Mouse (Mus musculus) large intestine, adult 2 months (tissue): ENCODE measurements around the gene Ankrd39. TPM values are rescaled to one million over a fixed set of nuclear protein-coding genes. Genes with fewer than 3 reads are reported as not detected.
"Not testable (repeated sequence)": the region's sequence is repeated elsewhere in the genome, so short reads cannot be mapped to it uniquely, and the experiment has no call there.

Experiments used
- DNase-seq: peaks from one replicate; pipeline ENCODE4 v3.0.0-alpha.2; 2012; ENCODE audit warnings: low read depth, low spot score
- WGBS: fragments of 180-500 bp; shearing (Covaris S2); methylation state at CpG from one replicate; pipeline ENCODE4 v1.1.7; 2018; 5-methylcytosine and 5-hydroxymethylcytosine counted together
- polyA plus RNA-seq: library from polyadenylated mRNA; depleted of rRNA; stranded (reverse); fragments of >200 nt; gene quantifications from 2 replicates; pipeline ENCODE4 v1.2.3, GENCODE M21; 2012

Ankrd39 gene
- polyA plus RNA-seq, 1 experiment: 9.4 TPM

- DNase-seq: no peak
- under 1% methylated on average over 52 of the region's 52 CpGs for WGBS
These were observed 9.6 kb upstream of the Ankrd39 start for GRCm38 (mm10) chr1:36556553-36557456.

- no peak for DNase-seq
- WGBS: 25% methylated on average over 8 of the region's 8 CpGs
These were observed 8.7 kb upstream of the Ankrd39 start for GRCm38 (mm10) chr1:36555798-36556395.

GRCm38 (mm10) chr1:36554633-36555399 lies 7.6 kb upstream of the Ankrd39 start:
- no peak for DNase-seq
- 73% methylated on average over 21 of the region's 21 CpGs for WGBS

- WGBS: 80% methylated on average over 16 of the region's 16 CpGs
These were observed 5.3 kb upstream of the Ankrd39 start for GRCm38 (mm10) chr1:36552506-36552905.

GRCm38 (mm10) chr1:36551904-36552303 lies 4.7 kb upstream of the Ankrd39 start:
- no peak for DNase-seq
- WGBS: 80% methylated on average over 17 of the region's 17 CpGs

More at GRCm38 (mm10) chr1:36552506-36552905, 5.3 kb upstream of the Ankrd39 start:
- DNase-seq: no peak

GRCm38 (mm10) chr1:36550075-36550863 lies 3.0 kb upstream of the Ankrd39 start:
- no peak for DNase-seq
- 80% methylated on average over 20 of the region's 20 CpGs for WGBS

GRCm38 (mm10) chr1:36549491-36549890 lies 2.2 kb upstream of the Ankrd39 start:
- DNase-seq: no peak
- WGBS: 70% methylated on average over 18 of the region's 18 CpGs

GRCm38 (mm10) chr1:36548771-36549170 lies 1.5 kb upstream of the Ankrd39 start:
- no peak for DNase-seq
- WGBS: 64% methylated on average over 8 of the region's 8 CpGs

DNA sequence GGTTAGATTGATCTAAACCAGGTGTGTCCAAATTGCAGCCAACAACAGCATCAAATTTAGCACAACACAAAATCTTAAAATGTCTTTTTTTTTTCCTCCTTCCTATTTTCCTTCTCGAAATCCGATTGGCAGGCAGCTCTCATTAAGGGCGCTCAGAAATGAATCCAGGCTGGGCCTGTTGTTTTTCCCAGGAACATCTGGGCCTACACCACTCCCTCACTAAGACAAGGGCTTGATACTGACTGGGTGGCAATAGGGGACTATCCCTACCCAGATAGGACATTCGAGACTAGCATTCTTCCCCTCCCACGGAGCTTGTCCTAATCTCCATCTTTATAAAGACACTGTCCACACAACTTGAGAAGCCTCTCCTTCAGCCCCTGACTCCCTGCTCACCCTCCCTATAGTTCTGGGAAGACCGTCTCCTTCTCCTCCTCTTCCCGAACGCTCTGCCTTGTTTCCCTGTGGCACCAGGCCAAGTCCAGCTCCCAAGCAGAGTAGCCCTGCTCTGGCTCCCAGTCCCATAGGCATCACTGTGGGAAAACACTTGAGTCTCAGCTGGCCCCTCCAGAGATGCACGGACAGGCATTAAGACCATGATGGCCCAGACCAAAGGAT lies 845 bp upstream of the Ankrd39 start:
- DNase-seq: no peak
- 35% methylated on average over 9 of the region's 9 CpGs for WGBS

DNA sequence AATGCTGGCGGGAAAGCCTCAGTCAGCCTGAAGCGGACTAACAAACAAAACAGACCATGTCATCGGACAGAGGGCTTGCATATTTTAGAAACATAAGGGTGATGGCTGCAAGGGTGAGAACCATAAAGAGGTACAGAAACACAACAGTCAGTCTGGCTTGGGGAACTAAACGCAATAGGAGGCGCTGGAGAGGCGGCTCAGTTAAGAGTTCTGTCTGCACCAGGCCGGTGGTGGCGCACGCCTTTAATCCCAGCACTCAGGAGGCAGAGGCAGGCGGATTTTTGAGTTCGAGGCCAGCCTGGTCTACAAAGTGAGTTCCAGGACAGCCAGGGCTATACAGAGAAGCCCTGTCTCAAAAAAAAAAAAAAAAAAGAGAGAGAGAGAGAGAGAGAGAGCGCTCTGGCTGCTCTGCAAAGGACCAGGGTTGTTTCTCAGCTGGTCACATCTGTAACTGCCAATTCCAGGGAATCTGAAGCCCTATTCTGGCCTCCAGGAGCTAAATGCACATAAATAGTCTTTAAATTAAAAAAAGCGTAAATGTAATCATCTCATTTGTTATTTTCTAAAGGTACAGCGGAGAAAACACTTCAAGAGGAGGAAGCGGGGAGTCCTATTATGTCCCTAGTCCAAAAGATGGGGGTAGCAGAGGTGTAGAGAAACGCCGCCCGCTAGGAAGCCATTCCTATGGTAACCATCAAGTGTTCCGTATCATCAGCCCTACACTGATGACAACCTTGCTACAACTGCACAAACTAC lies 1.2 kb downstream of the Ankrd39 start:
- WGBS: 66% methylated on average over 19 of the region's 19 CpGs
- DNase-seq: no peak

- WGBS: 78% methylated on average over 2 of the region's 2 CpGs
- no peak for DNase-seq
These were observed 1.9 kb downstream of the Ankrd39 start for GRCm38 (mm10) chr1:36545382-36545781.

GRCm38 (mm10) chr1:36542925-36543324 lies 4.3 kb downstream of the Ankrd39 start:
- 85% methylated on average over 9 of the region's 9 CpGs for WGBS
- no peak for DNase-seq

GRCm38 (mm10) chr1:36541844-36542243 lies 5.4 kb downstream of the Ankrd39 start:
- DNase-seq: no peak
- 95% methylated on average over 16 of the region's 16 CpGs for WGBS

DNA sequence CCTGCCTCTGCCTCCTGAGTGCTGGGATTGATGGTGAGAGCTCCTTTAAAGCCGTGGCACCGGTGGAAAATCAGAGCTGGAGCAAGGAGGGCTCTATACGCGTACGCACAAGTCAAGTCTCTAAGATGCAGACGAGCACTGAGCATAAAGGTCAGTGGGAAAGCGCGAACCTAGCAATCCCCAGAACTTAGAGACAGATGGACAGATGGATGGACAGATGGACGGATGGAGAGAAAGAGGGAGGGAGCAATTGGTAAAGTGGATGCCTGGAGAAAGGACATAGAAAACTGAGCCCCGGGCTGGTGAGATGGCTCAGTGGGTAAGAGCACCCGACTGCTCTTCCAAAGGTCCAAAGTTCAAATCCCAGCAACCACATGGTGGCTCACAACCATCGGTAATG lies 6.4 kb downstream of the Ankrd39 start:
- DNase-seq: no peak
- WGBS: 93% methylated on average over 12 of the region's 12 CpGs

DNA sequence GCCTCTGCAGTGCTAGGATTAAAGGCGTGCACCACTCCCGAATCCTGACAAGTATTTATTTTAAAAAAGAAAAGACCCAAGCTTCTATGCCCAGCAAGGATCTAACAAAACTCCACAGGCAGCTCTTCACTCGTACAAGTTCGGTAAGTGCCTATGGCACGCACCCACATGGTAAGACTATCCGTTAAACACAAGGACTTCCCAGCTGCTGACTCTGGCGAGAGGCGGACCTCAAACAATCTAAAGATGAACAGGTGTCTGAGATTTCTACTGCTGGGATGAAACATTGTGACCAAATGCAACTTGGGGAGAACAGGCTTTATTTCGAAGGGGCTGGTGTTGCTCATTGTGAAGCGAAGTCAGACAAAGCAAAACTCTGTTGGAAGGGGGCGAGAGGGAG lies 7.1 kb downstream of the Ankrd39 start:
- WGBS: 92% methylated on average over 11 of the region's 11 CpGs

GRCm38 (mm10) chr1:36539186-36539585 lies 8.1 kb downstream of the Ankrd39 start, which contains the start of gene Gm42417:
Gm42417 (minus strand) TSS chr1:36539429.
- 50% methylated on average over 9 of the region's 9 CpGs for WGBS
- no peak for DNase-seq

More for the DNA sequence above, 7.1 kb downstream of the Ankrd39 start:
- no peak for DNase-seq

GRCm38 (mm10) chr1:36538727-36539126 lies 8.5 kb downstream of the Ankrd39 start:
- 76% methylated on average over 4 of the region's 4 CpGs for WGBS
- no peak for DNase-seq

- 96% methylated on average over 9 of the region's 9 CpGs for WGBS
- DNase-seq: not testable (repeated sequence)
These were observed 10.5 kb downstream of the Ankrd39 start, which contains the start of gene Ankrd23 for GRCm38 (mm10) chr1:36536783-36537182. Ankrd23 (minus strand) TSS chr1:36536883.
